Mouse (Mus musculus) midbrain, embryonic 13.5 days (tissue): ENCODE results near the gene Robo1. TPM values are rescaled to one million over a fixed set of nuclear protein-coding genes. Genes with fewer than 3 reads are reported as not detected.

Experiments used
- ATAC-seq: fragments of 200-750 bp; cut with Nextera tagmentation; 2 replicates; pipeline ENCODE4 v1.8.0; 2017; ENCODE audit warnings: mild to moderate bottlenecking, moderate TSS enrichment, moderate library complexity
- H3K27ac ChIP-seq: fragments of 300-500 bp; sonication (generic); 2 replicates; pipeline ENCODE4 v1.5.1; 2015; ENCODE audit warnings: inconsistent platforms, mild to moderate bottlenecking, moderate library complexity
- H3K27me3 ChIP-seq: fragments of 300-500 bp; sonication (generic); 2 replicates; pipeline ENCODE4 v1.6.1; 2015; ENCODE audit warnings: mild to moderate bottlenecking, inconsistent platforms
- H3K36me3 ChIP-seq: fragments of 300-500 bp; sonication (generic); 2 replicates; pipeline ENCODE4 v1.6.1; 2015; ENCODE audit warnings: mild to moderate bottlenecking, inconsistent platforms
- H3K4me1 ChIP-seq: fragments of 300-500 bp; sonication (generic); replicated peaks from 2 replicates; pipeline ENCODE4 v1.6.1; 2015; ENCODE audit warnings: inconsistent platforms
- H3K4me2 ChIP-seq: fragments of 300-500 bp; sonication (generic); replicated peaks from 2 replicates; pipeline ENCODE4 v1.6.1; 2015; ENCODE audit warnings: moderate library complexity, mild to moderate bottlenecking, inconsistent platforms
- H3K4me3 ChIP-seq: fragments of 300-500 bp; sonication (generic); replicated peaks from 2 replicates; pipeline ENCODE4 v1.5.1; 2015; ENCODE audit warnings: mild to moderate bottlenecking, inconsistent platforms
- H3K9ac ChIP-seq: fragments of 300-500 bp; sonication (generic); replicated peaks from 2 replicates; pipeline ENCODE4 v1.6.1; 2015; ENCODE audit warnings: mild to moderate bottlenecking, inconsistent platforms
- H3K9me3 ChIP-seq: fragments of 300-500 bp; sonication (generic); 2 replicates; pipeline ENCODE4 v1.6.1; 2016; ENCODE audit warnings: mild to moderate bottlenecking, inconsistent platforms
- WGBS: fragments of 180-500 bp; shearing (Covaris S2); methylation state at CpG from one replicate; pipeline ENCODE4 v1.1.7; 2015; 5-methylcytosine and 5-hydroxymethylcytosine counted together
- polyA plus RNA-seq: library from polyadenylated mRNA; unstranded; fragments of >200 nt; fragmentation: Nextera tagmentation; extraction: Ambion mirVana; gene quantifications from 2 replicates; pipeline ENCODE4 v1.2.1, GENCODE M21; 2015

Robo1 gene
- polyA plus RNA-seq, 1 experiment from 2014 or later: 81.1 TPM

DNA sequence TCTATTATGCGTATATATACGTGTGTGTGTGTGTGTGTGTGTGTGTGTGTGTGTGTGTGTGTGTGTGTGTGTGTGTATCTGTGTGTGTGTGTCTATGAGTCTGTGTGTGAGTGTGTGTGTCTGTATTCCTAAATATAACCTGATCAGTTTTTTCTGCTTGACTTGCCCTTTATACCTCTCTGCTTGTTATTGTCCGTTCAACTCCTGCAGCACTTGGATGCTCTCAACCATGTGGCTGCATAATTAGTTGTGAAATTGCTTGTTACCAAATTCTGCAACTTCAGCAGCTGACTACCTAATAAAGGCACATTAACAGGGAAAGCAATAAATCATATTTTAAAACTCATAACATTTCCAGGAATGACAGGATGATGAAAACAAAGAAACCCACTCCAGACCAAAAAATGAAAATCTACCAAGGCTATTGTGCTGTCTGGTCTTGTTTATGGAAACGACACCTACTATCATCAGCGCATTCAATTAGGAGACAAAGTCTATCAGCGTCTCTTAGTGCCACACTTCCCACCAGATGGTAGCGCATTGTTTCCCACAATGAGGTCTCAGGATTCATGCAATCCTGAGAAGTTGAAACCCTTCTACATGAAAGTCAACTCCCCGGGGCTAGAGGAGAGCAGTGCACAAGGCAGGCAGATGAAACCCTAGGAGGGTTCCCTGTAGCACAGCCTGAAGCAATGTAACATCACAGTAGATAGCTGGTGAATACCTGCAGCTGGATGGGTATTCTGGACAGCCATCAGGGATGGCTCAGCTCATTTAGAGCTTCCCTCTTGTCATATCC lies 567.0 kb downstream of the Robo1 start:
- Histone ChIP-seq H3K36me3 (no peaks in the 10 kb centered on the region), H3K4me2 (no peak overlapping the region), H3K27ac (peak overlapping the region; percentile 65), H3K4me1 (peaks cover 9% of the 10 kb centered on the region), H3K27me3 (no peaks in the 10 kb centered on the region), H3K9me3 (no peaks in the 10 kb centered on the region), H3K9ac (no peak overlapping the region), H3K4me3 (no peak overlapping the region)
- peak; percentile 92 for ATAC-seq
- WGBS: 57% methylated on average over 8 of the region's 8 CpGs

GRCm38 (mm10) chr16:72888108-72888507 lies 580.0 kb downstream of the Robo1 start:
- H3K36me3 ChIP-seq: no peaks in the 10 kb centered on the region
- no peak overlapping the region for H3K27ac ChIP-seq
- WGBS: 14% methylated on average over 7 of the region's 7 CpGs
- no peaks in the 10 kb centered on the region for H3K27me3 ChIP-seq
- H3K4me2 ChIP-seq: no peak overlapping the region
- H3K9me3 ChIP-seq: no peaks in the 10 kb centered on the region
- H3K9ac ChIP-seq: no peak overlapping the region
- ATAC-seq: peak; percentile 81
- no peak overlapping the region for H3K4me3 ChIP-seq
- peaks cover 35% of the 10 kb centered on the region for H3K4me1 ChIP-seq

DNA sequence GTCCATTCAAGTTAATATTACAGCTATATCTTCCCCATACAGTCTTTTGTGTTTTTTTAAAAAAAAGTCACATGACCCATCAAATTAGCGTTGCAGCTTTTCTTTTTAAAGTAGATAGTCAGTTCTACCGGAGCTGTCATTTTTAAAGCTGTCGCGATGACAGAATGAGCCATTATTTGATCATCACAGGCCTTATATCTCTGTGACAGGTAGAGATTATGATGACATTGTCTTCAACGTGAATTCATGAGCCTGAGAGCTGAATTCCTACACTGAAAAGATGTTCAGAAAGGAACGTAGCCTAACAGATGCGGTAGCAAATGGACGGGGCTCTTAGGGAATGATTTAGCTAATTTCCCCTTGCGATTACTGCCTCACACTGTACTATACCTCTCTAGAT lies 581.3 kb downstream of the Robo1 start:
- Histone ChIP-seq H3K27ac (no peak overlapping the region), H3K4me3 (no peak overlapping the region), H3K9me3 (no peaks in the 10 kb centered on the region), H3K27me3 (no peaks in the 10 kb centered on the region), H3K36me3 (no peaks in the 10 kb centered on the region), H3K4me2 (no peak overlapping the region), H3K4me1 (peaks cover 41% of the 10 kb centered on the region), H3K9ac (no peak overlapping the region)
- 0 out of 2 replicates have a peak, but pooled peaks have one; percentile 2 for ATAC-seq
- WGBS: 68% methylated on average over 9 of the region's 9 CpGs

- 0 out of 2 replicates have a peak, but pooled peaks cover 14% of the 10 kb centered on the region for H3K4me1 ChIP-seq
- no peaks in the 10 kb centered on the region for H3K27me3 ChIP-seq
- no peaks in the 10 kb centered on the region for H3K36me3 ChIP-seq
- H3K9me3 ChIP-seq: no peaks in the 10 kb centered on the region
- WGBS: 88% methylated on average over 11 of the region's 11 CpGs
- no peak overlapping the region for H3K4me2 ChIP-seq
- no peak overlapping the region for H3K9ac ChIP-seq
- H3K4me3 ChIP-seq: no peak overlapping the region
- ATAC-seq: no peak
- no peak overlapping the region for H3K27ac ChIP-seq
Observed at GRCm38 (mm10) chr16:72897125-72897524, 589.0 kb downstream of the Robo1 start.

DNA sequence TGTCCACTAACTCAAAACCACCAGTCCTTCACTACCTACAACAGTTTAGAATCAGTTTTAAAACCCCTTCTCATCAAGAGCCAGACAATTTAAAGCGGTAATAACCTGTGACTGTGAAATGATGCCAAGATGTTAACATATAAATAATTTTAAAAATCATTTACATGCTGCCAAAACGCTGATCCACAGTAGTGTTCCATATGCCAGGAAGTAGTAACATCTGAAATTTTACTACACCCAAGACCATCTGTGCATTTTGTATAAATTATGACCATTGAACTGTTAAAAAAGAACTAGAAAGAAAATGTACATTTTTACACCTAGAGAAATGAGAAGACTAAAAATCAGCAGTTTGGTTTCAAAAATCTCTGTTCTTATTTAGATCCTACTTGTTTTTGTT lies 600.8 kb downstream of the Robo1 start:
- Histone ChIP-seq H3K4me3 (no peak overlapping the region), H3K9ac (no peak overlapping the region), H3K36me3 (no peaks in the 10 kb centered on the region; the same call in 1 of the 2 replicates), H3K27me3 (no peaks in the 10 kb centered on the region), H3K4me2 (no peak overlapping the region), H3K4me1 (peaks cover 11% of the 10 kb centered on the region), H3K9me3 (no peaks in the 10 kb centered on the region), H3K27ac (no peak overlapping the region)
- WGBS: 91% methylated on average over 2 of the region's 2 CpGs
- ATAC-seq: no peak

- Histone ChIP-seq H3K27ac (no peak overlapping the region; the same call in 1 of the 2 replicates), H3K27me3 (no peaks in the 10 kb centered on the region), H3K4me3 (no peak overlapping the region), H3K4me2 (no peak overlapping the region), H3K9ac (no peak overlapping the region), H3K9me3 (no peaks in the 10 kb centered on the region), H3K4me1 (peaks cover 13% of the 10 kb centered on the region), H3K36me3 (no peaks in the 10 kb centered on the region)
- WGBS: 65% methylated on average over 5 of the region's 5 CpGs
- ATAC-seq: no peak
Observed at GRCm38 (mm10) chr16:72913134-72913533, 605.0 kb downstream of the Robo1 start.

GRCm38 (mm10) chr16:72914068-72914630 lies 606.0 kb downstream of the Robo1 start:
- Histone ChIP-seq H3K4me2 (no peak overlapping the region), H3K9me3 (no peaks in the 10 kb centered on the region), H3K9ac (no peak overlapping the region), H3K36me3 (no peaks in the 10 kb centered on the region), H3K4me3 (no peak overlapping the region), H3K27ac (peak overlapping the region; percentile 47; the same call in 1 of the 2 replicates), H3K27me3 (no peaks in the 10 kb centered on the region), H3K4me1 (peaks cover 13% of the 10 kb centered on the region)
- ATAC-seq: peak; percentile 27; the same call in 1 of the 2 replicates
- 72% methylated on average over 4 of the region's 4 CpGs for WGBS

DNA sequence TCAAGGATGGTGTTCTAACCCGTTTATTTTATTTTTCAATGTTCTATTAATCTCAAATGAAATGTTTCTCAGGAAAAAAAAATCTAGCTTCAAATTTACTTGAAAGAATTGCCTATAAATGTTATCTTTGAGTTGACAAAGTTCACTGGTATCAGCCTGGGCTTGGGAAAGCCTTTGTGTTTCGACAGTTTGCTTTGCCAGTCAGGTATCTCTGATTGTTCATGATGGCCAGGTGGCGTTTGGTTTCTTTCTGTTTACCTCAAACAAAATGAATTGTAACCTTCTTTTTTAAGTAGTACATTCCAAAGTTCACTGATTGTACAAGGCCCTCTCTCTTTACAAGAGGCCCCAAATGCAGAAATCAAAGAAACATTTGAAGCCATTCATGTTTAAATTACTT lies 611.9 kb downstream of the Robo1 start:
- 80% methylated on average over 3 of the region's 3 CpGs for WGBS
- no peak for ATAC-seq
- no peaks in the 10 kb centered on the region for H3K9me3 ChIP-seq
- no peak overlapping the region for H3K4me3 ChIP-seq
- no peak overlapping the region for H3K4me2 ChIP-seq
- H3K27ac ChIP-seq: no peak overlapping the region
- no peaks in the 10 kb centered on the region for H3K36me3 ChIP-seq
- no peak overlapping the region for H3K9ac ChIP-seq
- peaks cover 33% of the 10 kb centered on the region for H3K4me1 ChIP-seq
- no peaks in the 10 kb centered on the region for H3K27me3 ChIP-seq

GRCm38 (mm10) chr16:72924423-72925224 lies 616.5 kb downstream of the Robo1 start:
- H3K9ac ChIP-seq: 0 out of 2 replicates have a peak overlapping the region, but pooled peaks have one; percentile 23
- peak; percentile 84 for ATAC-seq
- no peaks in the 10 kb centered on the region for H3K36me3 ChIP-seq
- no peaks in the 10 kb centered on the region for H3K27me3 ChIP-seq
- H3K9me3 ChIP-seq: no peaks in the 10 kb centered on the region
- 15% methylated on average over 15 of the region's 15 CpGs for whole genome bisulfite sequencing
- peak overlapping the region; percentile 42 for H3K4me2 ChIP-seq
- peak overlapping the region; percentile 65 for H3K27ac ChIP-seq
- peak overlapping the region; percentile 12 for H3K4me3 ChIP-seq
- H3K4me1 ChIP-seq: peaks cover 52% of the 10 kb centered on the region

- peak; percentile 82 for ATAC-seq
- H3K9ac ChIP-seq: no peak overlapping the region
- H3K4me3 ChIP-seq: no peak overlapping the region
- H3K36me3 ChIP-seq: no peaks in the 10 kb centered on the region
- 34% methylated on average over 6 of the region's 6 CpGs for WGBS
- H3K27me3 ChIP-seq: no peaks in the 10 kb centered on the region
- peaks cover 39% of the 10 kb centered on the region for H3K4me1 ChIP-seq
- H3K9me3 ChIP-seq: no peaks in the 10 kb centered on the region
- H3K27ac ChIP-seq: peak overlapping the region; percentile 0; the same call in 1 of the 2 replicates
- H3K4me2 ChIP-seq: peak overlapping the region; percentile 22; the same call in 1 of the 2 replicates
Observed at GRCm38 (mm10) chr16:72928525-72929122, 620.5 kb downstream of the Robo1 start.

- Histone ChIP-seq H3K4me2 (no peak overlapping the region), H3K4me3 (no peak overlapping the region), H3K36me3 (no peaks in the 10 kb centered on the region), H3K4me1 (peaks cover 21% of the 10 kb centered on the region), H3K27me3 (no peaks in the 10 kb centered on the region), H3K9me3 (no peaks in the 10 kb centered on the region), H3K27ac (no peak overlapping the region), H3K9ac (no peak overlapping the region)
- ATAC-seq: no peak
- WGBS: 78% methylated on average over 4 of the region's 4 CpGs
Observed at GRCm38 (mm10) chr16:72930871-72931270, 622.8 kb downstream of the Robo1 start.
